Mouse (Mus musculus) stomach, postnatal 0 days (tissue): ENCODE results near the gene Fyn.

Source experiments
- CTCF ChIP-seq: IDR thresholded peaks from 2 replicates; pipeline ENCODE4 v1.5.1; 2016; ENCODE audit warnings: antibody characterized with exemption, low read depth, mild to moderate bottlenecking, moderate library complexity
- EP300 ChIP-seq: optimal IDR thresholded peaks from 2 replicates; pipeline ENCODE3; 2016; ENCODE audit warnings: antibody characterized with exemption

- TF ChIP-seq CTCF (no peak), EP300 (no peak)
These were observed 186.6 kb downstream of the Fyn start for GRCm38 (mm10) chr10:39555289-39555715.
